Mouse (Mus musculus) lung, adult 2 months (tissue): ENCODE measurements at regions not wholly inside any gene's neighbourhood (a gene's known extent, or its start where the extent isn't known, plus 50 kb on each side); places are given as distances from the start of the nearest gene placed in this dataset.

ENCODE experiments used
- CTCF ChIP-seq: fragments of 200-500 bp; IDR thresholded peaks from 2 replicates; pipeline ENCODE4 v1.5.1; 2011; ENCODE audit warnings: mild to moderate bottlenecking, low read length, control low read depth; ENCODE audit not compliant: insufficient read depth
- POLR2A ChIP-seq: fragments of 200-500 bp; IDR thresholded peaks from 2 replicates; pipeline ENCODE4 v1.6.1; 2011; ENCODE audit warnings: low read depth, mild to moderate bottlenecking, control low read depth, low read length, borderline replicate concordance; ENCODE audit errors: extremely low read depth

DNA sequence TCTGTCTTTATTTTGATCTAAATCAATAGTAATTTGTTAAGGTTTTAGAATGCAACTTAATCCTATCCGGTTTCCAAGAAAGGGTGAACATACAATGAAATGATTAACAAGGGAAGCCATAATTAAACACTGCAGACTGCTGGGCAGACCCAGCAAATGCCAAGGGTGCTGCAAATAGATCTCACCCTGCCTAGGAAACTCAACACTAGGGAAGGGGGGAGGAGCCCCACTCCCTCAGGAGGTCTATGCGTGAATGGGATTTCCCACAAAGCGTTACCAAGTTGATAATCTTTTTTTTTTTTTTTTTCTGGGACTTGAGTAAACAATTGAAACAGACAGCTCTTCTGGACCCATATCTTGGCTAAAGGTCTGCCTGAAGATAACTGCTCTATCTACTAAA is 95.4 kb downstream of the Mbip start:
- TF ChIP-seq POLR2A (no peak), CTCF (no peak)
